Mouse (Mus musculus) heart, postnatal 0 days (tissue): ENCODE results near the gene Aknad1.

Source experiments
- CTCF ChIP-seq: IDR thresholded peaks from 2 replicates; pipeline ENCODE4 v1.5.1; 2016; ENCODE audit warnings: antibody characterized with exemption, control low read depth, low read depth
- EP300 ChIP-seq: IDR thresholded peaks from 2 replicates; pipeline ENCODE4 v1.6.1; 2016; ENCODE audit warnings: antibody characterized with exemption, low read depth

DNA sequence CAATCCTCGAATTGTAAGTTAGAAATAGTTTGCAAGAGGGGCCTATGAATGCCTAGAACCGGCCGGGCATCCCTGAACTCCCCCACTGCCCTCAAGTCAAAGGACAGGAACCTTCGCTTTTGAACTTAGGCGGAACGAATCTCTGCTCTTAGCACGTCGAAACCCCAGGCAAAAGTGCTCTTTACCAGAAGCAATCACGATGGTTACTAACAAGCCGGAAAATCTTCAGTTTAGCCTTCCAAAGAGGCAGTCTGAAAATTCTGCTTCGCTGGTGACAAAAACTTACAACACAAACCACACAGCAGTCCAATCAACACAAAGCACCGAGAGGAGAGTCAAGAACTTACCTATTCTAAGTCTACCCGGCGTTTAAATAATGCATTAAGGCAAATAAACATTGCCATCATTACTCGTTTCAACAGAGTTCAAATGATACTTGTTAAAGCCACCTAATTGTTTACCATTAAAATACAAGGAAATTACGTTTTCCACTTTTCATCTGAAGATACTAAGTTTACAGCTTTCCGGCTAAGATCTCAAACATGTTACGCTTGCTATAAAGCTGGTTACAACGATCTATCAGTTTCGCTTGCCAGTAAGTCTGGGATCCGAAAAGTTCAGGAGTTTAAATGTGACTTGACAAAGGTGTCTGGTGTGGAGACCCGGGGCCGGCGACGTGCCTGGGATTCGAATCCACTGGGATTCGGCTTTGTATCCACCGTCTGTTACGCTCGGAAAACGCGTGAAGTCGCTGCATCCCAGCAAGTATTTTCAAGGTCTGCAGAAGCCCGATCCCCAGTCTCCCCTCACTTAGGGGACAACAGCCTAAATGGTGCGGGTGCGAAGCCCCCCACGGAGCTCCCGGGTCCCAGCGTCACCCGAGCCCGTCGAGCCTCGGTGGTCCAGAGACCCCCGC, 18.1 kb upstream of the Aknad1 start:
- TF ChIP-seq CTCF (peak; percentile 33), EP300 (no peak)
